Mouse (Mus musculus): ENCODE data around the gene Hoxb13. TPM values are rescaled to one million over a fixed set of nuclear protein-coding genes. Genes with fewer than 3 reads are reported as not detected.

Gene Hoxb13
- polyA plus RNA-seq, 1 experiment from 2014 or later, result 2.3 TPM

GRCm38 (mm10) chr11:96194961-96195640 is 985 bp downstream of the Hoxb13 start:
- peaks cover 9% of the 10 kb centered on the region for H3K4me1 ChIP-seq (replicated peaks)
- no peak for ATAC-seq
- WGBS, result 9% methylated on average over 11 of the region's 11 CpGs
- H3K27me3 ChIP-seq (replicated peaks), result peaks cover 98% of the 10 kb centered on the region
- H3K9ac ChIP-seq, result no peak overlapping the region
- H3K4me2 ChIP-seq (replicated peaks), result no peak overlapping the region
- no peak overlapping the region for H3K4me3 ChIP-seq (replicated peaks)
- H3K9me3 ChIP-seq, result no peaks in the 10 kb centered on the region
- no peaks in the 10 kb centered on the region for H3K36me3 ChIP-seq
- H3K27ac ChIP-seq, result no peak overlapping the region

- 0 out of 2 replicates have a peak overlapping the region, but pooled peaks have one; percentile 1 for H3K4me3 ChIP-seq (replicated peaks)
- H3K27me3 ChIP-seq (replicated peaks), result peaks cover 98% of the 10 kb centered on the region
- no peak for ATAC-seq
- H3K4me2 ChIP-seq (replicated peaks), result no peak overlapping the region
- no peaks in the 10 kb centered on the region for H3K36me3 ChIP-seq
- no peaks in the 10 kb centered on the region for H3K9me3 ChIP-seq
- H3K9ac ChIP-seq, result no peak overlapping the region
- no peak overlapping the region for H3K27ac ChIP-seq
- peaks cover 9% of the 10 kb centered on the region for H3K4me1 ChIP-seq (replicated peaks)
- WGBS, result 2% methylated on average over 20 of the region's 20 CpGs
These were observed 1.7 kb downstream of the Hoxb13 start for GRCm38 (mm10) chr11:96195769-96196280.

GRCm38 (mm10) chr11:96198642-96199041 is 4.5 kb downstream of the Hoxb13 start:
- Histone ChIP-seq H3K27ac (no peak overlapping the region), H3K27me3 (replicated peaks) (peaks cover 95% of the 10 kb centered on the region), H3K9me3 (no peaks in the 10 kb centered on the region), H3K4me1 (replicated peaks) (peaks cover 9% of the 10 kb centered on the region), H3K36me3 (no peaks in the 10 kb centered on the region), H3K4me2 (replicated peaks) (no peak overlapping the region), H3K9ac (no peak overlapping the region), H3K4me3 (replicated peaks) (no peak overlapping the region)
- ATAC-seq, result no peak
- 0% methylated on average over 12 of the region's 12 CpGs for WGBS

GRCm38 (mm10) chr11:96199181-96200086 is 5.3 kb downstream of the Hoxb13 start:
- H3K4me3 ChIP-seq (replicated peaks), result no peak overlapping the region
- no peaks in the 10 kb centered on the region for H3K9me3 ChIP-seq
- H3K9ac ChIP-seq, result no peak overlapping the region
- peaks cover 2% of the 10 kb centered on the region; the same call in 1 of the 2 replicates for H3K4me1 ChIP-seq (replicated peaks)
- no peak overlapping the region for H3K4me2 ChIP-seq (replicated peaks)
- no peak for ATAC-seq
- H3K27me3 ChIP-seq (replicated peaks), result peaks cover 95% of the 10 kb centered on the region
- no peak overlapping the region for H3K27ac ChIP-seq
- no peaks in the 10 kb centered on the region for H3K36me3 ChIP-seq
- WGBS, result 3% methylated on average over 22 of the region's 22 CpGs

GRCm38 (mm10) chr11:96200183-96200655 is 6.1 kb downstream of the Hoxb13 start:
- no peak overlapping the region for H3K9ac ChIP-seq
- H3K4me2 ChIP-seq (replicated peaks), result no peak overlapping the region
- no peak for ATAC-seq
- no peaks in the 10 kb centered on the region for H3K9me3 ChIP-seq
- H3K36me3 ChIP-seq, result no peaks in the 10 kb centered on the region
- no peaks in the 10 kb centered on the region for H3K4me1 ChIP-seq (replicated peaks)
- WGBS, result 1% methylated on average over 14 of the region's 14 CpGs
- no peak overlapping the region for H3K4me3 ChIP-seq (replicated peaks)
- H3K27ac ChIP-seq, result no peak overlapping the region
- H3K27me3 ChIP-seq (replicated peaks), result peaks cover 92% of the 10 kb centered on the region

GRCm38 (mm10) chr11:96201741-96202140 is 7.6 kb downstream of the Hoxb13 start:
- H3K9ac ChIP-seq, result no peak overlapping the region
- no peaks in the 10 kb centered on the region for H3K9me3 ChIP-seq
- H3K27me3 ChIP-seq (replicated peaks), result peaks cover 92% of the 10 kb centered on the region
- H3K4me3 ChIP-seq (replicated peaks), result no peak overlapping the region
- H3K27ac ChIP-seq, result no peak overlapping the region
- H3K4me1 ChIP-seq (replicated peaks), result no peaks in the 10 kb centered on the region
- no peaks in the 10 kb centered on the region for H3K36me3 ChIP-seq
- no peak overlapping the region for H3K4me2 ChIP-seq (replicated peaks)
- no peak for ATAC-seq

GRCm38 (mm10) chr11:96202401-96203081 is 8.4 kb downstream of the Hoxb13 start:
- Histone ChIP-seq H3K4me1 (replicated peaks) (no peaks in the 10 kb centered on the region), H3K9ac (no peak overlapping the region), H3K4me2 (replicated peaks) (no peak overlapping the region), H3K36me3 (no peaks in the 10 kb centered on the region), H3K9me3 (no peaks in the 10 kb centered on the region), H3K4me3 (replicated peaks) (no peak overlapping the region), H3K27me3 (replicated peaks) (peaks cover 92% of the 10 kb centered on the region), H3K27ac (no peak overlapping the region)
- WGBS, result 1% methylated on average over 14 of the region's 14 CpGs
- no peak; the same call in 1 of the 2 replicates for ATAC-seq

GRCm38 (mm10) chr11:96203182-96203788 is 9.2 kb downstream of the Hoxb13 start:
- 1% methylated on average over 37 of the region's 37 CpGs for WGBS
- no peaks in the 10 kb centered on the region for H3K9me3 ChIP-seq
- H3K4me1 ChIP-seq (replicated peaks), result no peaks in the 10 kb centered on the region
- ATAC-seq, result no peak
- no peaks in the 10 kb centered on the region for H3K36me3 ChIP-seq
- H3K9ac ChIP-seq, result no peak overlapping the region
- no peak overlapping the region for H3K4me3 ChIP-seq (replicated peaks)
- H3K27ac ChIP-seq, result no peak overlapping the region
- H3K4me2 ChIP-seq (replicated peaks), result no peak overlapping the region
- peaks cover 92% of the 10 kb centered on the region for H3K27me3 ChIP-seq (replicated peaks)

GRCm38 (mm10) chr11:96203789-96204186 is 9.7 kb downstream of the Hoxb13 start:
- Histone ChIP-seq H3K27ac (no peak overlapping the region), H3K9me3 (no peaks in the 10 kb centered on the region), H3K4me3 (replicated peaks) (no peak overlapping the region), H3K36me3 (no peaks in the 10 kb centered on the region), H3K4me2 (replicated peaks) (no peak overlapping the region), H3K27me3 (replicated peaks) (peaks cover 92% of the 10 kb centered on the region), H3K4me1 (replicated peaks) (no peaks in the 10 kb centered on the region), H3K9ac (no peak overlapping the region)
- under 1% methylated on average over 16 of the region's 16 CpGs for WGBS
- no peak for ATAC-seq

GRCm38 (mm10) chr11:96204351-96204750 is 10.2 kb downstream of the Hoxb13 start:
- Histone ChIP-seq H3K4me3 (replicated peaks) (no peak overlapping the region), H3K4me2 (replicated peaks) (no peak overlapping the region), H3K27ac (no peak overlapping the region), H3K36me3 (no peaks in the 10 kb centered on the region), H3K27me3 (replicated peaks) (peaks cover 91% of the 10 kb centered on the region), H3K9me3 (no peaks in the 10 kb centered on the region), H3K4me1 (replicated peaks) (no peaks in the 10 kb centered on the region), H3K9ac (no peak overlapping the region)
- no peak for ATAC-seq
- 3% methylated on average over 11 of the region's 11 CpGs for WGBS

GRCm38 (mm10) chr11:96205426-96206131 is 11.5 kb downstream of the Hoxb13 start:
- WGBS, result 3% methylated on average over 15 of the region's 15 CpGs
- Histone ChIP-seq H3K36me3 (no peaks in the 10 kb centered on the region), H3K4me2 (replicated peaks) (no peak overlapping the region), H3K9ac (no peak overlapping the region), H3K4me1 (replicated peaks) (no peaks in the 10 kb centered on the region), H3K27me3 (replicated peaks) (peaks cover 82% of the 10 kb centered on the region), H3K27ac (no peak overlapping the region), H3K4me3 (replicated peaks) (no peak overlapping the region), H3K9me3 (no peaks in the 10 kb centered on the region)
- ATAC-seq, result no peak

Data from intestine, embryonic 15.5 days (tissue).